Mouse (Mus musculus): ENCODE results near the gene Slc25a17.

DNA sequence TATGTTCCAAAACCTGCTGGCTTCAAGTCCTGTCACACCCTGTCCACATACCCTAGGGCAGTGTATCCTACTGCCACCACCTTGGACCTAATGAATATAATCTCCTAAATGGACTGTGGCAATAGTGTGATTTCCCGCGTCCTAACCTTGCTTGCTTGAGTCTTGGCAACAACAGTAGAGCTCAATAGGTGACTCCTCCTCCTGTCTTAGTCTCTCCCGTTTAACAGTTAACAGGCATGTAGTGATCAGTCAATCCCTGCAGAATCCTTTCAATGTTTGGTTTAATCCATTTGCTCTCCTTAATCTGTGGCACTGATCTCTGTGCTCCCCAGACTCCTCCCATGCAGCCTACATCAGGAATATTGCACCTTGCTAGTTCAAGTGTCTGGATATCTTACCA is 44.4 kb upstream of the Slc25a17 start:
- TF ChIP-seq POLR2A (IDR thresholded peaks at IDR 0.05; ENCODE audit: insufficient read depth, low read depth, low read length) (no peak), CTCF (IDR thresholded peaks at IDR 0.05; ENCODE audit: insufficient read depth, low read depth, low read length) (no peak)

All from olfactory bulb, adult 2 months (tissue).